Mouse (Mus musculus) frontal cortex, postnatal 36 days (tissue): Measurements from ENCODE around the gene Pycr2.
A peak's percentile ranks its signal among the peaks of the same experiment; 100 is the strongest.

Source experiments
- DNase-seq, 2 experiments: peaks; one replicate each; pipeline ENCODE4 v3.0.0; 2022; ENCODE audit warnings: low spot score in 2 of 2

The Pycr2 gene

DNA sequence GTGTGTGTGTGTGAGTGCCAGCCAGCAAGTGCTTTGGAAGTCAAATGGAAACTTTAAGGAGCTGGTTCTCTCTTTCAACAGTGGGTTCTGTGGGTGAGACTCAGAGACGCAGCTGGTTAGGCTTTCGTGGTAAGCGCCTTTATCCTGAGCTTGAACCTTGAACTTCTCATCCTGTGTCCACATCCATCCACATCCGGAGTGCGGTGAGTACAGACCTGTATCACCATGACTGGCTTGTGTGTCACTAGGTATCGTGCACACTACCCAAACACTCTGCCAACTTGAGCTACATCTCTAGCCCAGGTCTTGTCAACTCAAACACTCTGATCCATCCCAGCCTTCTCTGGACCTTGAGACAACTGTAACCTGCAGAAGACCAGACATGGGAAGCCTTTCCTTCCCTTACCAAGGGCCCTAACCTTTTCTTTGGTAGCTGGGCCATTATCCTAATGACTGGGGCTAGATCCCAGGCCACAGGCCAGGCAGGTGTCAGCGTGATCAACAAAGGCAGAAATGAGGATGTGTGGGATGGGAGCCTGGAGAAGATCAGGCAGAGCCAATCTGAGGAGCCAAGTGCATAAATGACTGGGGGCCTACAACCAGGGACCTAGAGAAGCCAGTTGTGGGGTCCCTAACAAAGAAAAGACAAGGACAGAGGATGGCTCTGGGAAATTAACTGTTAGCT, 36.8 kb downstream of the Pycr2 start:
- DNase-seq = no peak

DNA sequence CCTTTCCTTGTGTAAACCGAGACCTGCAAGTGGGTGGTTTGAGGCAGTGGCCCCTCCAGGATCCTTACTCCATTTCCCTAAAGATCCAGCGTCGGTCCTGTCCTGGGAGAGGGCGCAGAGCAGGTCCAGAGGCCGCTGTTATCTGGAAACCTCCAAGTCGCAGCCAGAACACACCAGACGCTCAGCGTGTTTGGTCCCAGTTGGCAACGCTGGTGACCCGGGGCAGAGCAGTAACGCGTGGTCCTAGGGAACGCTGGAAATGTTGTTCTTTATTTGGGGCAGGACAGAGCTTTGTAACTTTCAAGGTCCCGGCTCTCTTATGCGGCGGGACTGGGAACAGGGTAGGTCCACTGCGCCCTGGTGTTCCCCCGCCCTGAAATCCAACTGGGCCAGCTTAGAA, 37.6 kb downstream of the Pycr2 start:
- no peak for DNase-seq

DNA sequence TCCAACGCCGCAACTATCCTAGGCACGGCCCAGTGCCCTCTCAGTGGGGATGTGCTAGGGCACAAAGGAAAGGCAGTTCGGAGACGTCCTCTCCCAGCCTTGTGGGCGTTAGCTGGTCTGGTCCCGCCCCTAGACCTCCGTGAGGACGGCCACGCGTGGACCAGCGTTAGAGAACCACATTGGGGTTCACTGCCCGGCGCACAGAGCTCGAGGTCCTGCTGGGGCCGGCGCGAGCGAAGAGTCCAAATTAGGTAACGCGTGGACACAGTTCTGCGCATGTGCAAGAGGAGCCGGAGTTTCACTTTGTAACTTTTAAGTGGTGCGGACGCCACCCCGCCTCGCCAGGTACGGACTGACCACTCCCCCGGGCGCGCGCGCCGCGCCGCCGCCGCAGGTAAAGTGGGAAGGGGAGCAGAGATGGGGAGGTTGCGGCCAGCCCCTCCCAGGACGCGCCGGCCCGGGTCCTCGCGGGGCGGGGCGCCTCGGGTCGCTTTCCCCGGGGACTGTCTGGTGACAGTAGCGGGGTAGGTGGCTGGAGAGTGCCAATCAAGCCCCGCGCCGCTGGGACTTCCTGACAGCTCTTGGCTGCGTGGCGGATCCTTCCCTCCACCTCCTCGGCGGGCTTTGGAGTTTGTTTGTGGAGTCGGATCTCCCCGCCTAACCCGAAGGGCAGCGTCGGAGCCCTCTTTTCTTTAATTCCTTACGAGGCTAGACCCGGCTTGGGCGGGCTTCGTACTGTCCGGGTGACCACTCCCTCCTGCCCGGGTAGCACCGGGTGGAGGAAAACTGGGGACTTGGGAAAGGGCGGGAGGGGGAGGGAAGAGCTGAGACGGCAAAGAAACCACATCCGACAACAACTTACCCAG, 38.3 kb downstream of the Pycr2 start, which contains the start of gene Tmem63a:
Gene Tmem63a, plus strand, starts transcription at position 179 of the 866 bp plus-strand sequence.
- peak; percentile 21 to 31 for DNase-seq

GRCm38 (mm10) chr1:180943032-180943644, 39.0 kb downstream of the Pycr2 start:
- DNase-seq = no peak

- DNase-seq = no peak
These were observed 39.8 kb downstream of the Pycr2 start for GRCm38 (mm10) chr1:180943896-180944295.

DNA sequence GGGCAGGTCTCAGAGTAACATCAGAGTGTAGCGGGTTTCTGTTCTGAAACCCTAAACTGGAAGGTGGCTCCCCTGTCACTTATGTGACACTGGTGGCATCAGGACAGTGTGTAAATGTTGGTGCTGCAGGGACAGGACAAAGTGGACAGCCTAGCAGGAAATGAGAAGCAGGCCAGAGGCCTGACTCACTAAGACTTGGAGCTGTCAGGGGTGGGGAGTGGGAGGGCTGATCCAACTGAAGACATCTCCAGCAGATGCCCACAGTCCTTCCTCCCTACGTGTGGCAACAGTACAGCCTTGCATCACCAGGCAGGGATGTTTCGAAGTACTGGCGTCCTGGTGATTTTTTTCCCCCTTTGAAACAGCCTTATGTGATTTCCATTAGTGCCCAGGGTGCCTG, 40.5 kb downstream of the Pycr2 start:
- no peak for DNase-seq

DNA sequence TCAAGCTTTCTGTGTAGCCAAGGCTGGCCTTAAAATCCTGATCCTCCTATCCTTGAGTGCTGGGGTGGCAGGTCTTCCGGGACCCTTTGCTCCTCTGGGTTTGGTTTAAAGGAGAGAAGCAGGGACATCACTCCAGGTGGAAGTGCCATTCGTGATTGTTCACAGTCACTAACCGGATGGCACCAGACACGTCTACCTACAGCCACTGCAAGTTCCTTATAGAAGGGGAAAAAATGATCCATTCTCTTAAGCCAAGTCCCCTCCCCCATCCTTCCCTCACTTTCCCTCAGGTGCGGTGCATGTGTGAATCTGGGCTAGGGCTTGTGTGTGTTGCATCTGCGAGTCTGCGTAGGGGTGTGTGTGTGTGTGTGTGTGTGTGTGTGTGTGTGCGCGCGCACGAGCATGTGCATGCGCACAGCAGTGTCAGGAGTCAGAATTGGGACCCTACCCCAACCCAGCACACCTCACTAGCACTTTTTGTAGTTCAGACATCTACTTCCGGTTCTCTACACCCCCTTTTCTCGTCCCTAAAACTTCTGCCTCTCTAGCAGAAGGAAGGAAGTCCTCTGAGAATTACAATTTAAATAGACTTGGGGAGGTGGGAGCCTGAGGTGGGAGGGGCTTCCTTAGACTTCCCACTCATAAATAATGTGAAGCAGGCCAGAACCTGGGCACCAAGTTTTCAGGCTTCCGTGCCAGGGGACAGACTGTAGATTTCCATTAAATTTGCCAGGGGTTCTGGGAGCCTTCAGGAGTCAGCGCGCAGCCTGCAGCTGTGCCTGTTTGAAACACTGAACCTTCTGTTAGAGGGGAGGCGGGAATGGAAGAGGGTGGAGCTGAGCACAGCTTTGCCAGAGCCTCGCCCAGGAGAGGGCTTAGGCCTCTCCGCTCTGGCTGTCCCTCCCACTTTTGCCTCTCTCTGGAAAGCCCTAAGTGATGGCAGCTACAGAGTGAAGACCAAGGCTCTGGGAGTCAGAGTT, 41.2 kb downstream of the Pycr2 start:
- DNase-seq = no peak

- no peak for DNase-seq
These were observed 42.4 kb downstream of the Pycr2 start for GRCm38 (mm10) chr1:180946448-180946847.

DNA sequence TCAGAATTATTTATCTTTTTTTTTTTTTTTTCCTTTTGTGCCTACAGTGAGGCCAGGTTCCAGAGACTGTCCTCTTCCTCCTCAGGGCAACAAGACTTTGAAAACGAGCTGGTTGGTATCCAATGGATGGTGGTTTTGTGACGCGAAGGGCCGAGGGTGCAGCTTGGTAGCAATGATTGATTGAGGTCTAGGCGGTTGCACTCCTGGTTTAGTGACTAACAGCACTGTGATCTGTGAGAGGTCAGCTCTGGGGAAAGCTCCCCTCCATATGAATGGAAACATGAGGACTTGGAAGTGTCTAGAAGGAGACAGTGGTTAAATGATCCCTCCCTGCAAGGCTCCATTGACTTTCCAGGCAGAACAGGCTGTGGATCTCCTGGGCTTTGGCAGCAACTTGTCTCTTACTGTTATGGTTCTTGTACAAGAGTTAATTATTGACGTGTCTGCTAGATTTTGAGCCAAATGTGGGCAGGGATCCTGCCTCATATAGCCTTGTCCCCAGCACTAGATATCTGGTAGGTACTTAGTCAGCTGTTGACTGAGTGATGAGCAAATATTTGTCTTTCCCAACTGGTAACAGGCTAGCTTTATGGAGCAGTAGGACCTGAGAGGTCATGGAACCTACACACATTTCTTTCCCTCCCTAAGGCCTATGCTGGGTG, 48.1 kb downstream of the Pycr2 start:
- DNase-seq = no peak

DNA sequence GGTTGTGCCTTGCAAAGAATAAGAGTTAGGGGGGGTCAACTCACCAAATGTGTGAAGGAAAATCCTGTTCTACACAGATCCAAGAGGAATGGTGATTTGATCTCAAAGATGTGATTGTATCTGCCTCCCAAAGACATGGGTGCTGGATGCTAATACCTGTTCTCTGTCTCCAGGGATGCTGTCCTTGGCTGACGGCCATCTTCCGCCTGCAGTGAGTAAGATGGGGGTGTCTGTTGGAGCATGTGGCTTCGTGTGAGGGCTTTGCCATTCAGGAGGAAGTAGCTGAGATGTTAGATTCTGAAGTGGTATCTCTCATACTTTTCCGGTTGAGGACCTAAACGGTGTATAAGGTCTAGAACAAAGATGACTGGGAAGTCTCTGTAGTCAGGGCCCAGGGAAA, 48.7 kb downstream of the Pycr2 start:
- no peak for DNase-seq

DNA sequence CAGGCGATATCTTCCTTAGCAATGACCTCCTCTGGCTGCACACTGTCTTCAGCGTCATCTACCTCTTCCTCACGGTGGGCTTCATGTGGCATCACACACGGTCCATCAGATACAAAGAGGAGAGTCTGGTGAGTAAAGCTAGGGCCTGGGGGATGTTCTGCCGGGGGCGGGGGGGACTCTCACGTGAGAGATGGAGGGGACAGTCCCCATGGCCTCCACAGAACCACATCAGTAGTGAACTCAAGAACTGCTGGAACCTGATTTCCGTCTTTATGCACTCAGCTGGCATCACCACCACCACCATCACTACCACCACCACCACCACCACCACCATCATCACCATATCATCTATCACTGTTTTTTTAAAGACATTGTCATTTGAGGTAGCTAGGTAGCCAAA, 52.3 kb downstream of the Pycr2 start:
- DNase-seq = no peak

GRCm38 (mm10) chr1:180956973-180957381, 52.9 kb downstream of the Pycr2 start:
- DNase-seq = no peak
